Mouse (Mus musculus) thymus, adult 2 months (tissue): ENCODE data around the gene Cux2.

ENCODE experiments used
- CTCF ChIP-seq: fragments of 200-500 bp; IDR thresholded peaks from 2 replicates; pipeline ENCODE4 v1.5.1; 2012; ENCODE audit warnings: mild to moderate bottlenecking, control low read depth, low read length, moderate library complexity, borderline replicate concordance; ENCODE audit not compliant: control insufficient read depth, poor library complexity, insufficient read depth; ENCODE audit errors: extremely low read depth
- POLR2A ChIP-seq: fragments of 200-500 bp; IDR thresholded peaks from 2 replicates; pipeline ENCODE4 v1.6.1; 2012; ENCODE audit warnings: mild to moderate bottlenecking, low read length, control low read depth, moderate library complexity; ENCODE audit not compliant: control insufficient read depth, poor library complexity, insufficient read depth; ENCODE audit errors: extremely low read depth

DNA sequence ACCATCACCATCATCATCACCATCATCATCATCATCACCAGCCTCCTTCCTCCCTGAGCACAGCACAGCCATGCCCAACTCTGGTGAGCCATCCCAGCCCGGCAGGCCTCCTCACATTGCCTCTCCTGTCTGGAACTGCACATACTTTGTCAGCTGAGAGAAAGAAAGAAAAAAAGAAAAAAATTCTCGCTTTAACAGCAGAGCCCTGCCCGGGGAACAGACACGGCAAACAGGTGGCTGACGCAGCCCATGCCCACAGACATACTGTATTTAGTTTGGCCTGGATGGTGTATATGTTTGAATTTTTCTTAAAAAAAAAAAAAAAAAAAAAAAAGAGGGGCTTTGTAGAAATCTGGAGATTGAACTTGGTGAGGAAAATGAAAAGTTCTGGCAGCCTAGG, 82.4 kb downstream of the Cux2 start:
- no peak for TF ChIP-seq CTCF
- no peak for TF ChIP-seq POLR2A
